Mouse (Mus musculus): ENCODE data around the gene Htr3b.

Gene Htr3b

GRCm38 (mm10) chr9:48916011-48916788 lies 48.6 kb downstream of the Htr3b start:
- DNase-seq: no peak

- DNase-seq: no peak
These were observed 53.8 kb downstream of the Htr3b start, which contains the start of gene Htr3a for GRCm38 (mm10) chr9:48910885-48911537. TSS of gene Htr3a (minus strand) at chr9:48911099.

- no peak for DNase-seq
These were observed 60.4 kb downstream of the Htr3b start for GRCm38 (mm10) chr9:48904421-48904820.

GRCm38 (mm10) chr9:48903766-48904165 lies 61.0 kb downstream of the Htr3b start:
- DNase-seq: no peak

DNA sequence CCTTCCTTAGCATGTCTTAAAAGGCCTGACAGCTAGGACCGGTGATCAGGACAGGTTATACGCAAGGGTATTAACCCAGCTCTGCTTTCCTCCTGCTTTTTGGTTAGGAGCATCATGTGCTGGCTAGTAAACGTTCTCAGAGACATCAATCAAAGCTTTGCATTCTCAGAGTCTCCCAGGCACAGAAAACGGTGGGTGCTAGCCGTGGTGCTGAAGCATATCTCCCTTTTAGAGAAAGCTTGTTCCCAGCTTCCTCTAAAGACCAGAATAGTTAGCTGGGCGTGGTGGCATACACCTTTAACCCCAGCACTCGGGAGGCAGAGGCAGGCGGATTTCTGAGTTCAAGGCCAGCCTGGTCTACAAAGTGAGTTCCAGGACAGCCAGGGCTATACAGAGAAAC lies 66.2 kb downstream of the Htr3b start:
- peak; percentile 57 for DNase-seq

- no peak for DNase-seq
These were observed 68.8 kb downstream of the Htr3b start for GRCm38 (mm10) chr9:48895819-48896536.

GRCm38 (mm10) chr9:48894755-48895154 lies 70.0 kb downstream of the Htr3b start:
- no peak for DNase-seq

GRCm38 (mm10) chr9:48893986-48894385 lies 70.8 kb downstream of the Htr3b start:
- DNase-seq: peak; percentile 79

DNA sequence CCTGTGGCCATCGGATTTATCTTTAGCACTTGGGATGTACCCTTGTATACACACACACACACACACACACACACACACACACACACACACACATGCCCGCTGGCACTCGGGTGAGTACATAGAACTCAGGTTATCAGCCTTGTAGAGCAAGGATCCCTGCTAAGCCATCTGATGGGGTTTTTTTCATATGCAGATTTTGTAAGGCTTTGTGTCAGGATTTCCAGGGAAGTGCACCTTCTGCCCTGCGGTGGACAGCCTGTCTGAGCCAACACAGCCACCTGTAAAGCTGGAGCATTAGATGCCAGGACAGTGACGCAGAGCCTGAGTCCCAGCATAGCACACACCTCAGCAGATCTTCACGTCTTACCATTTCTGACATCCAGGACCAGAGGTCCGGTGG lies 75.7 kb downstream of the Htr3b start:
- DNase-seq: no peak
